Mouse (Mus musculus) ovary, postnatal 36 days (tissue): ENCODE data around the gene Loxl4.

ENCODE experiments used
- DNase-seq: peaks from one replicate; pipeline ENCODE4 v3.0.0; 2022; ENCODE audit warnings: low spot score, mixed read lengths

Gene Loxl4

GRCm38 (mm10) chr19:42612654-42613053, at the start of gene Loxl4:
Loxl4 (minus strand) TSS chr19:42612813.
- peak; percentile 74 for DNase-seq

GRCm38 (mm10) chr19:42661430-42662164, 49.0 kb upstream of the Loxl4 start:
- no peak for DNase-seq

GRCm38 (mm10) chr19:42660244-42660565, 47.6 kb upstream of the Loxl4 start:
- no peak for DNase-seq

GRCm38 (mm10) chr19:42659354-42660243, 47.0 kb upstream of the Loxl4 start:
- DNase-seq, result peak; percentile 58

- DNase-seq, result no peak
Observed at GRCm38 (mm10) chr19:42658435-42659135, 46.0 kb upstream of the Loxl4 start.

- no peak for DNase-seq
Observed at GRCm38 (mm10) chr19:42657769-42658168, 45.2 kb upstream of the Loxl4 start.

- no peak for DNase-seq
Observed at GRCm38 (mm10) chr19:42657306-42657705, 44.7 kb upstream of the Loxl4 start.

- DNase-seq, result peak; percentile 73
Observed at GRCm38 (mm10) chr19:42655006-42655405, 42.4 kb upstream of the Loxl4 start.

GRCm38 (mm10) chr19:42653091-42653490, 40.5 kb upstream of the Loxl4 start:
- DNase-seq, result no peak

- no peak for DNase-seq
Observed at GRCm38 (mm10) chr19:42652425-42652824, 39.8 kb upstream of the Loxl4 start.

- DNase-seq, result no peak
Observed at GRCm38 (mm10) chr19:42640211-42640610, 27.6 kb upstream of the Loxl4 start.

GRCm38 (mm10) chr19:42639544-42639943, 26.9 kb upstream of the Loxl4 start:
- no peak for DNase-seq

GRCm38 (mm10) chr19:42638604-42639481, 26.2 kb upstream of the Loxl4 start:
- DNase-seq, result no peak

GRCm38 (mm10) chr19:42636631-42637030, 24.0 kb upstream of the Loxl4 start:
- peak; percentile 47 for DNase-seq

GRCm38 (mm10) chr19:42633650-42634049, 21.0 kb upstream of the Loxl4 start:
- no peak for DNase-seq

- DNase-seq, result no peak
Observed at GRCm38 (mm10) chr19:42632301-42632700, 19.7 kb upstream of the Loxl4 start.

- no peak for DNase-seq
Observed at GRCm38 (mm10) chr19:42631541-42631961, 18.9 kb upstream of the Loxl4 start.

- DNase-seq, result no peak
Observed at GRCm38 (mm10) chr19:42628068-42628467, 15.5 kb upstream of the Loxl4 start.

- DNase-seq, result no peak
Observed at GRCm38 (mm10) chr19:42613647-42614225, 1.1 kb upstream of the Loxl4 start.

GRCm38 (mm10) chr19:42613116-42613515, 503 bp upstream of the Loxl4 start:
- no peak for DNase-seq

GRCm38 (mm10) chr19:42611746-42612145, 867 bp downstream of the Loxl4 start:
- DNase-seq, result no peak
